Mouse (Mus musculus) left cerebral cortex, postnatal 10 days (tissue): Measurements from ENCODE around the gene Kcne1. TPM values are rescaled to one million over a fixed set of nuclear protein-coding genes. Genes with fewer than 3 reads are reported as not detected.
A peak's percentile ranks its signal among the peaks of the same experiment; 100 is the strongest.

Experiments
- DNase-seq, 2 experiments: peaks; one replicate each; pipeline ENCODE4 v3.0.0; 2021 to 2022; ENCODE audit warnings: low spot score in 2 of 2, mixed read lengths in 1 of 2; ENCODE audit errors: extremely low spot score in 1 of 2
- intact Hi-C: fragments of 180-260 bp; cut with DNase I; formaldehyde crosslinking; loops from one replicate; pipeline ENCODE4 v1.15.1; 2025
- total RNA-seq, 2 experiments: library from RNA; stranded (reverse); gene quantifications; 2 replicates each; pipeline ENCODE4 v1.2.3; 2021

Kcne1 gene
- total RNA-seq, 2 experiments from 2014 or later = not detected

DNA sequence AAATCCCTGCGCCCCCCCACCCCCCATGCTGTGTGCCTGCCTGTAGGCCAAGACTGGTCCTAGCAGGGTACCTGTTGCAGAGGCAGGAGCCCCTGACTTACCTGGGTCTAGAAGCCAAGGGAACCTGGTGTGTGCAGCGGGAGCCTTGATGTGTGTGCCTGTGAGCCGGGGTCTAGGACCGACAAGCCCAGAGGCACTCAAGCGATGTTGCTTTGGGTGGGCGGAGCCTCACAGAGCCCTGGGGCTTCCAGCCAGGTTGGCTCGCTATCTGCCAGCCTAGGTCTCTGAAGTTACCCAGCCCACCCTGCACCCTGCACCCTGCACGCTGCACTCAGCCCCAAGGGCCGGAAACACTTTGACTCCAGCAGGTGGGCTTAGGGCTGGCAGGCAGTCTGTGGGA is 534 bp downstream of the Kcne1 start:
- DNase-seq = no peak
- intact Hi-C loops = no loop called here

DNA sequence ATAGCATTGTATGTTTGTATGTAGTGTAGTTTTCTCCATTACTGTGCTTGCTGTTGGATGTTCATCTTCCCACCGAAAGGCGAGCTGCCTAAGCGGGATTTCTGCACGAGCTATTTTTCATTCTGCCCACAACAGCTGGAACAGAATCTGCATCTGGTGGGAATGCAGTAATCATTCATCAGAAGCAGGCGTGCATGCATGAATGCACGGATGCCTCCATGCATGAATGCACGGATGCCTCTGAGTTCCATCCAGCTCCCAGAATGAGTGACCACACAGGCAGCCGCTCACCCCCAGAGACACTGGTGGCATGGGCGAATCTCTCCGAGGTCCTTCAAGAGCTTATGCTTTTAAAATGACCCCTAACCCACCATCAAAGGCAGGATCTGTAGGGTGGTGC is 1.7 kb downstream of the Kcne1 start:
- no peak for DNase-seq
- intact Hi-C loops = no loop called here

DNA sequence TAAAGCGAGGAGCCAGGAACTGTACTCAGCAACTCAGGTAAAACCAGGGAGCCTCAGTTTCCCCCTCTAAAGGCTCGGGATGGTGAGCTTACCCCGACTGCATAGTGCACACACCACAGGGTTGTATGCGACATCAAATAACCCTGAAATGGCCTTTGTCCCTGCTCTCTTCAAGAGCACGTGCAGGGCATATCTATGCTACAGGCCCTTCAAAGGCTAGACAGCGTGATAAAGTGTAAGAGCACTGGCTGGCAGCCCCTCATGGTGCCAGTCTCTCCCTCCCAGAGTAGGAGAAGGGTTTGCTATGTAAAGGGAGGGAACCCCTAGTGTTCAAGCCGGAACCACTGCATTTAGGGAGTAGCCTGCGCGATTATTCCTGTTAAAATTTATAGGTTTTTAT is 2.2 kb downstream of the Kcne1 start:
- intact Hi-C loops = no loop called here
- DNase-seq = no peak

DNA sequence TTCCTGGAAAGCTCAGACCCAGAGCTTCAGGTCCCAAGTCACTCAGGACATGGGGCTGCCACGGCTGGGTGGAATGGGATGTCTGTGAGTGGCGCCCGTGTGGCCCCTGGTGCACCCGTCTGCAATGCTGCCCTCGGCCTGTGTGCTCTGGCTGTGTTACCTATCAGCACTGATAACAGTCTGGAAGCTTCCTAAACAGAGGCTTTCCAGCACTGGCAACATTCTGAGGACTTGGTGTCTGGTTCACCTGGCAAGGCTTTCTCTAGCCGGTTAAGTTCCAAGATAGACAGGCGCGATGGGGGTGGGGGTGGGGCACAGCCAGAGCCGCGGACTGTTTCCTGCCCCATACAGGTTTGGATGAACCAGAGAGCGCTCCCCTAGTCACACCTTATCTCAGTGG is 3.3 kb downstream of the Kcne1 start:
- no peak for DNase-seq
- intact Hi-C loops = no loop called here

DNA sequence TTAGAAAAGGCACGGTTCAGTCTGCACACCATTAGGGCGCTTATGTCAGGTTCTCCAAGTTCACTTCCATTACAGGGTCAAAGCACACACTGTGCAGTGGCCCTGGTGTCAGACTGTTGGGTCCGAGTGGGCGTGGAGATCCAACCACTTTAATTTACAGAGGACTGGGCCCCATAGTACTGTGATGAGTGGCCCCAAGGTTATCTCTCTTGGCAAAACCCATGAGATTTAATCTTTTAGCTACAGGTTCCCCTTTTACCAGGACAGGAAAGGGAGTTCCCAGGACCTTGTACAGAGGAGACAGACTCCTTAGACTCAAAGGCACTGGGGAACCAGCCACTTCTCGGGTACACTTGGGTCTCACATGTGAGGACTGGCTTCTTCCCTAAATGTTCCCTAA is 3.9 kb downstream of the Kcne1 start:
- intact Hi-C loops = no loop called here

DNA sequence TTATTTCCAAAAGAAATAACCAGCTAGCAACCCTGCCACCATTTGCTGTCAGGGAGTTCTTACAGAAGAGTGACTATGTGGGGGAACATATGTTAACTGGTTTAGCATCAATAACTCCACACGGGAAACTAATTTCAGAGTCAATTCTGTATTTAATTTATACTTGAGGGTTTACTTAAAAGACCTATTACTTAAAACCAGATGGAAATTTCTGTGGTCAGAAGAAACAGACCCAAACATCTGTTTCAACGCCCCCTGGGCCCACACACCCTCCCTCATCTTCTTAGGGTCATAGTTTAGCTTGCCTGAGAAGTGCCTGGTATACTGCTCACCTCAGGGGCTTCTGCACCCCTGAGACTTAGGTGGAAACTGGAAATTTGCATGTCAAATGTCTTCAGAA is 5.4 kb downstream of the Kcne1 start:
- DNase-seq = no peak
- intact Hi-C loops = no loop called here

More for the DNA sequence above, 3.9 kb downstream of the Kcne1 start:
- DNase-seq = no peak

DNA sequence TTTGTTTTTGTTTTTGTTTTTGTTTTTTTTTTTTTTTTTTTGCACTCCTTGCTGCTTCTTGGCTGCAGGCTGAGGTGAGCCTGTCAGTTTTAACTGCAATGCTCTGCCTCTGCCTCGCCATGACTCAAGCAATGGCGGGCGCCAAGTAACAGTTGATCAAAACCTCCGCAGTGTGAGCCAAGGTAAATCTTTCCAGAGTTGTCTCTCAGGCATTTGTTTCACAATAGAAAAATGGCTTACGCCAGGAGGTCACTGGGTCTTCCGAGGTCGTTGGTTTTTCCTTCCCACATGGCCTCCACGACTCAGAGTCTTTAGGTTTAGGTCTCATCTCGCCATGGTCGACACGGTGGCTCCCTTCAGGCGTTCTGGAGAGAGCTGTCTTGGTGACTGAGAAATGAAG is 6.0 kb downstream of the Kcne1 start:
- DNase-seq = no peak
- intact Hi-C loops = no loop called here

DNA sequence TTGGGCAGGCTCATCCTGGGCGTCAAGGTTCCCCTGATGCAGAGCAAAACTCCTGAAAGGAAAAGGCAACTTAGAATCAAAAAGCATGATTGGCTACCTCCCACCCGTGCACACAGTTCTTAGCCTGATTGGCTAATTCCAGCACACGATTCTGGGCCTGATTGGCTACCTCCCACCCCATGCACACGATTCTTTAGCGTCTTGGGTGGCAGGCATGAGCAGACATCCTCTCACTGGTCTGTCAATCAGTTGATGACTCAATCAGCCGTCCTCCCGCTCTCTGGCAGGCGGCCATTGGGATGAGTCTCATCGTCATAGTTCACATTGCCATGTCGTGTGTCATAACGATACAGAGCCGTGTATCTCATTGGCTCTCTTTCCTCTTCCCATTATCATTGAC is 10.3 kb downstream of the Kcne1 start:
- intact Hi-C loops = no loop called here
- DNase-seq = no peak

DNA sequence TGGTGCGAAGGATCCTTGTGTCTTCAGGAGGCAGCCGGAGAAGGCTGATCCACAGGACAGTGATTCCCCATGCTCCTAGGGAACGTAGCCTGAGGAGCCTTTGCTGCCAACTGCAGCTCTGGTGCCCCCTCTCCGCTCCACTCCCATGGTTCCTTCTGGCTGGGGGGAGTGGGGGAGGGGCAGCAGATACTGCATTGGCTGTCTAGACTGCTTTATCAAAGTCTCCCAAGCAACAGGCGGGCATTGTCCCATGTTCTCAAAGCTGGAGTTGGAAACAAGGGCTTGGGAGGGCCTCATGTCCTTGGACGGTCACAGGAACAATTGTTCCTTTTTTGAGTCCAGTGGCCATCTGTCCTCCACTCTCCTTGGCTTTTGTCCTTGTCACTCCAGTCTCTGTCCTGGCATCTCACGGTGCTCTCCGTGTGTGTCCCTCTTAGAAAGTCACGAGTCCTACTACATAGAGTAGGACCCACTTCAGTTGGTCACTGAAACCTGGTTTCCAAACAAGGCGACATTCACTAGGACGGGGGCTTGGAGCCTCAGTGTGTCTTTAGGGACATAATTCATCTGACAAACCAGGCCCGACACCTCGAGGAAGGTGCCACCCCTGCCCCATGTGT is 12.9 kb downstream of the Kcne1 start:
- intact Hi-C loops = no loop called here
- peak in 1 of 2 experiments; percentile 56 for DNase-seq

DNA sequence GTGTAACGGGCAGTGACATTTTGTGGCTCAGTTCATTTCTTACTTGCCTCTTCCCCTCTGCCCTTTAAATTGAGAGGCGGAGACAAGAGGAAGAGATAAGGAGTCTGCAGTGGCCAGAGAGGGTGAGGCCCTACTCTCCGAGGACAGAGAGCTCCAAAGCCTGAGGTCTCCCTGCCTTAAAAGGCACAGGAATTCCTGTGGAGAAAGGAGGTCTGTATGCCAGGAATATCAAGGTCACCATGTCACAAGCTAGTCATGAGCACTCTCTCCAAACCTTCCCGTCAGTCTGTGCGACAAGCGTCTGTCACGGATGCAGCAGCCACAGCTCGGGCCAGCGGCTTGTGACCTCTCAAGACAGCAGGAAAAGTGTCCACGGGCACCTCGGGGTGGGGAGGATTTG is 14.1 kb downstream of the Kcne1 start:
- intact Hi-C loops = no loop called here
- no peak for DNase-seq

DNA sequence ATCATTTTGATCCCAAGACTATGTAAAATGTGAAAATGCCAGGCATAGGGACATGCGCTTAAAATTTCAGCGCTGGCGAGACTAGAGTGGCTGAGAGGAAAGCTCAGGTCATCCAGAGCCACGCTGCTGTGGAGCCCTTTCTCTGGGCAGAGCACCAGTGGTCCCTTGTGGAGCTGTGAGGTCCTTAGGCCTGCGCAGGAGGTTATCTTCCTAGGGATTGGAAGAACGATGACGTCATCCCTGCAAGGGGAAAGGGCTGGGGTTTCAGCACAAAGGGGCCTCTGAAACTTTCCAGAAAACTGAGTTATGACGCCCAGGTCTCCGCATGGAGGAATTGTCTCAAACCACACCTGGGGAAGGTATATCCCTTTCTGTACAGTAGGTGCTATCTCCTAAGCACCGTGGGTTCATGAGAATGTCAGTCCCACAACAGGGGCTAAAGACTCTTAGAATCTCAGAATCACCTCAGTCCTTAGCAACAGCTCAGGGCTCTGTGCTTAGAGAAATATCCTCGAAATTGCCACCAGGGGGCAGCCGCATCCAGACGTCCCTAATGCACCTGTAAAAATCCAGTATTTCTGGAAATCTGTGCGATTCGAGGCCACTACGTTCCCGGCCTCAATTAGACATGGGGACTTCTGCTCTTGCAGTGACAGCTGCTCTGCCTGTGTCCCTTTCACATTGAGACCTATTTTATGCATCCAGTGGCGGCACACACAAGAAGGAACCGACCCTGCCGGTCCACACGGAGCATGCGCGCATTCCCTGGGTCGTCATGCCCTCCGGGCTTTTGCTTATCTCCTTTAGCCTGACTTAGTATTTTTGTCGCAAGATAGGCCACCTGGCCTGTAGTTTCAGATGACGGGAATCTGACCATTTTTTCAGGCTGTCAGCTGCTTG is 18.4 kb downstream of the Kcne1 start:
- peak; percentile 59 to 72 for DNase-seq
- intact Hi-C loops = loop anchor here (5.0 kb wide), 2 partner anchors 116 to 136 kb away; no protein-coding TSS in a partner anchor

DNA sequence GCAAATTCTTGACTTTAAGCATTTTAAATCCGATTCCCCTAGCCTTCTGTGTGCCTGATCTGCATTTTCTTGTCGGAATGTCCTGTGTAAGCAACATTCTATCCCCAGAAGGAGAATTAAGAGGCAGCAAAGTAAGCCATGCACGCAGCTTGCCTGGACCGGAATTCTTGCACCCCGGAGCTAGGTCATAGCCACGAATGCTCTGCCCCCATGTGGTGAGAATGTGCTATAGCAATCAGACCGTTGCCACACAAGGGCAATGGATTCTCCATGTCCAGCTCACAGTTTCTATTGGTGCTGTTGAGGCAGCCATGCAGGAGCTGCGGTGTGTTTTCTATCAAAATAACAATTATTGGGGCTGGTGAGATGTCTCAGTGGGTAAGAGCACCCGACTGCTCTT is 23.0 kb downstream of the Kcne1 start:
- DNase-seq = peak; percentile 69 to 81
- intact Hi-C loops = no loop called here

DNA sequence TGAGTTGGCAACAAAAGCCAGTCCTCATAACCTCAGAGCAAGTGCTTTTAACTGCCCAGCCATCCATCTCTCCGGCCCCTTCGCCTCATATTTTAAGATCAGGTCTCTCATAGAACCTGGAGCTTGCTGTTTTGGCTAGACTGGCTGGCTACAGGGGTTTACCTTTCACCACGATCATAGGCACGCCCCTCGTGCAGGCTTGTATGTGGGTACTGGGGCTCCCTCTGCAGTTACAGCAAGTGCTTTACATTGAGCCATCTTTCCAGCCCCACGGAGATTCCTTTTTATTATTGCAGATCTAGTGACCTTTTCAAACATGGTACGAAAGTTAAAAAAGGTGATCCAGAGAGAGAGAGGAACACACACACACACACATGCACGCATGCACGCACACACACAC is 24.7 kb downstream of the Kcne1 start:
- intact Hi-C loops = no loop called here
- DNase-seq = no peak

DNA sequence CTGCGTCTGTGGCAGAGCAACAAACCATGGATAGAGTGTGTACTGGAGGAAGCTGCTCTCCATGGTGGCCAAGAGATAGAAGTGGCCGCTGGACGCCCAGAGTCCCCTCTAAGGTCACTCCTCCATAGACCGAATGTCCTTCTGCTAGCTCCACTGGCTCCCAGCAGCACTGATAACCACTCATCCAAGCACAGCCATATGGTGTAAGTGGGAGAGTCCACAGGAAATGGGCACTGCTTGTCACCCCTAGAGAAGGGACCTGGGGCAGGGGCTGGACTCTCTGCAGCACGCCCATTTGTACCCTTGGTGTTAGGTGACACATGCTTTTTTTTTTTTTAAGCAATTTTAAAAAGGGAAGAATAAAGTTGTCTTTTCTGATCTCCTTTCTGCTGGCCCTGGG is 28.3 kb downstream of the Kcne1 start:
- intact Hi-C loops = no loop called here
- DNase-seq = no peak

DNA sequence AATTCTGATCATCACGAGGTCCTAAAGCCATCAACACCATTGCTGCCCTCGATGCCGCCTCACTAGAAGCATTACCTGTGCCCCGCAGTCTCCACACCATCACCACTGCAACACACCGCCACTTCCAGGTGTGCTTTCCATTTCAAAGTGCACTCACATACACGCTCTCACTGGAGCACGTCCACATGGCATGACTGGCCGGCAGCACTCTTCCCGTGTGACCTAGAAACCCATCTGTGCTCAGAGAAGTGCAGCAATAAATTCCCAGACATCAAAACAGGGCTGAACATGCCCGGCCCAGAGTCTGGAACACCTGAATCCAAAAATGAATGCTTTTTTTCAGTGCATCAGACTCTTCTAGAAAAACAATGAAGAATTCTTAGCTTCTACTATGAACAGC is 31.4 kb downstream of the Kcne1 start:
- no peak for DNase-seq
- intact Hi-C loops = no loop called here

DNA sequence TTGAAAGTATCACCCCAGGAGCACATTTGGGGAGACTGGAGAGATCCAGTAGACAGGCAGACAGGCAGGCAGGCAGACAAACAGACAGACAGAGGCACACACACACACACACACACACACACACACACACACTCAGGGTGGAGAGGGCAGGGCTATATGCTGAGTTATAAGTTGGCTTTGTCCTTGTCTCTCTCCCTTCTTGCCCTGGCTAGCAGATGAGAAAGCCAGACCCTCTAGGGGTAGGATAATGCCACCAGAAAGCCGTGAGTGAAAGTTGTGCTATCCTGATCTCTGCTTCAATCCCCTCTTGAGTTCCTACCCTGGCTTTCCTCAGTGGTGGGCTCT is 34.2 kb downstream of the Kcne1 start:
- intact Hi-C loops = no loop called here
- no peak for DNase-seq

DNA sequence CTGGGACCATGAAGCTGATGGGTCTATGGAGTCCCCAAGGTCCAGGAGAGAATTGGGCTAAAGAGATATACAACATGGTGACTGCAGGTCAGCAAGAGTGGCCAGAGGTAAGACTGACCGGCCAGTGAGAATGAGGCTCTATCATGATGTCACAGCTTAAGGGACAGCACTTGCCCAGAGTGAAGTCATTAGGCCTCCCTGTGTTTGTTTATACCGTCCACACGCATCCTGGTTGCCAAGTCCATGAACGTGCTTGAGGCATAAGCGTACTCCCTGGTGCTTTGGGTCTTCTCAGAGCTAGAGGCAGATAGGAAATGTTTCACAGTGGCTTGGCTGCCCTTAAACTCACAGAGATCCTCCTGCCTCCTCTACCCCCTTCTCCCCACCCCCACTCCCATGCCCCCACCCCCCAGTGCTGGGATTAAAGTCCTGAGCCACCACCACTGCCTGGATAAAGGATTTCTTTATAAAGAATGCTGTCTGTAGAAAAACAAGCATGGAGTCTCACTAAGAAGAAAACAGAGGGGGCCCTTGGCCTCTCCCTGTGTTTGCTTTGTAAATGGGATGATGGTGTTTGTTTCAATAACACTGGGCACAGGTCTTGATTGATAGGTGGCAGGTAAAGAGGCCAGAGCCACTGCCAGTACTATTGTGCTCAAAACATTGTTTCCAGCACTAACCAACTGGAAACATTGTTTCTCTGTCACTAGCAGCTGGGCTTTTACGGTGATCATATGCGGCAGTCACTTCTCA is 34.8 kb downstream of the Kcne1 start:
- DNase-seq = no peak
- intact Hi-C loops = no loop called here

DNA sequence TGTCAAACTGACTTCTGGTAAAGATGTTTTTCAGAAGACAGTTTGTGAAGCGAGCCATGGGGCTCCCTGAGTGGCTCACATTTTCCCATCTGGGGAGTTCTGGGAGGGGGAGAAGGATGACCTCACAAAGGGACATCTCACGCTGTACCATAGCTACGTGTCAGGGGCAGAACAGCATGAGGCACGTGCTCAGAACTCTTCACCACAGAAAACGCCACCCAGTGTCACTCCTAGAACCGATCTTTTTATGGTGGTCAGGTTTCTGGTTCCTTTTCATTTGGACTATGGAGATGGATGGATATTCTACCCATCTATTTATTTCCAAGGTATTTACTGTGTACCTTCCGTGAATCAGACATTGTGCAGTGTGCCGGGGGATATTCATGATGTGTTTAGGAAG is 37.9 kb downstream of the Kcne1 start, which contains the start of gene Fam243:
Gene Fam243, minus strand, starts transcription at position 101 of the 400 bp plus-strand sequence.
- DNase-seq = no peak
- intact Hi-C loops = no loop called here

DNA sequence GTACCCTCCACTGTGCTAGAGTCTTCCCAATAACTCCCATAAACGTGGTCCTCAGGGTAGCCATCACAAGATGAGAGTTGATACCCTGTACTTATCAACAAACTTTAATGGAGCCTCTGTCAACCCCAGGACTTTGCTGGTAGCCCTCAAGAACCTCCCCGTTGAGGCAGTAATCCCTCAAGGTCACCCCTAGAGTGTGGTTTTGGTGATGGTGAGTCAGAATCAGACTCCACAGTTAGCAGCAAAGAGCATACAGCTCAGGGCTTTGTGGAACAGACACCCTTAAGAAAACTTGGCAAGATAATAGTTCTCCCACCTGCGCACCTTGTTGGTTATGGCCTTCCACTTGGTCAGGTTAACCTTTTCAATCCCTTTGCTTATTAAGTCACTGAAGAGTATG is 38.9 kb downstream of the Kcne1 start:
- intact Hi-C loops = no loop called here
- no peak for DNase-seq
